Mouse (Mus musculus) cortical plate, adult 2 months (tissue): Measurements from ENCODE around the gene Mog.

Experiments used
- CTCF ChIP-seq: fragments of 200-500 bp; IDR thresholded peaks from 2 replicates; pipeline ENCODE4 v1.5.1; 2011; ENCODE audit warnings: mild to moderate bottlenecking, control low read depth, low read length; ENCODE audit not compliant: insufficient read depth; ENCODE audit errors: extremely low read depth
- POLR2A ChIP-seq: fragments of 200-500 bp; IDR thresholded peaks from 2 replicates; pipeline ENCODE4 v1.6.1; 2011; ENCODE audit warnings: mild to moderate bottlenecking, low read length, control low read depth; ENCODE audit not compliant: insufficient read depth; ENCODE audit errors: extremely low read depth

DNA sequence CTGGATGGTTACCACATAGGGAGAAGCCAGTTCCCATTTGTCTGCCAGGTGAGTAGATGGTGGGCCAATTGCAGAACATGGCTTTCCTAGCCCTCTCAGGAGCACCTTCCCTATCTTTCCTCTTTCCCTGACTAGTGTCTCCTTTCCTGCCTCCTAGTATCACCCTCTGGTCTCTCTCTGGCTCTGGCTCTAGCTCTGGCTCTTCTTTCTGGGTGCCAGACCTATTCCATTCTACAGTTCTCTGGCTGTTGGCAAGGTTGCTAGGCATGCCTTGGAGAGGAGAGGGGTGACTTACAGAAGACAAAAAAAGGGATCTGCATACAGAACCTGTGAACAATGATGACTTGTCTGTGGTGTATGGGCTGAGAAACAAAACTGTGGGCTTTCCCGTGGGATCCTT, 44.7 kb upstream of the Mog start:
- TF ChIP-seq POLR2A (no peak), CTCF (no peak)
